18 mouse cellular contexts compared by ENCODE assay signal in the genomic region with DNA sequence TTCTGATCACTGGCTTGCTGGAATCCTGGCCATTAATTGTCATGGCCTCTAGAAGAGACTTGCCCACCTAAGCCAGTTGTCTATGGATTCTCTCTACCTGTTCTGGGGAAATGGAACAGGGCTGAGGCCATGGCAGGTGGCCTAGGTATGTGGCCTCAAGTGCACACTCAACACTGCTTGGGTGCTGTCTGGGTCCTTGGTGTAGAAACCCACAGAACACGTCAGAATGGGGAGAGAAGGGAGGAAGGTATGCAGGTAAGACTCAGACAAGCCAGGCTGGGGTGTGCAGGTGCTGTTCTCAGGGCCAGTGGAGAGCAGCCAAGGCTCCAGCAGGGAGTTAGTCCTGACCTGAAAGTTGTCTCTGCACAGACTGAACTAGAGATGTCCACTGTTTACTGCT. TPM values are rescaled to one million over a fixed set of nuclear protein-coding genes. Genes with fewer than 3 reads are reported as not detected.
DNase-seq lines count a peak whose midpoint lies in the region; ATAC-seq and TF ChIP-seq lines count a peak whose summit lies in the region.
"Had no signal": no experiment of that assay in that cellular context is flagged by ENCODE, and none has a peak within 500 bp of the region (broad histone marks: within the 10 kb centered on the region; RNA-seq: fewer than 3 reads in every experiment).

No protein-coding gene starts in this region.

- no peaks in the 10 kb centered on the region for H3K4me1 ChIP-seq in lung, postnatal 0 days (ENCODE audit: insufficient read depth, low read depth, low read length)

- no peak overlapping the region for H3K9ac ChIP-seq in lung, postnatal 0 days (replicated peaks; ENCODE audit: low read depth)

- 38% methylated on average over 1 of the region's 1 CpGs for WGBS in lung, postnatal 0 days

- no peaks in the 10 kb centered on the region for H3K9me3 ChIP-seq in lung, postnatal 0 days (ENCODE audit: low read length)
- H3K9me3 ChIP-seq: G1E had no signal

- H3K36me3 ChIP-seq in lung, postnatal 0 days (ENCODE audit: insufficient read depth, low read length), result no peaks in the 10 kb centered on the region
- H3K36me3 ChIP-seq: G1E had no signal

- DNase-seq in lung, postnatal 0 days (ENCODE audit: low spot score), result peak; percentile 53
- no peak for DNase-seq in lung, postnatal 14 days
- DNase-seq: adrenal gland, adult 2 months; adrenal gland, adult 8-10 months; adrenal gland, postnatal 10 days; adrenal gland, postnatal 14 days; adrenal gland, postnatal 25 days; adrenal gland, postnatal 36 days; B cell, adult 2 months; cerebellum, adult 11 months; cerebellum, adult 11-12 months; cerebellum, adult 18-20 months; cerebellum, adult 2 months had no signal

- no peak overlapping the region for H3K4me2 ChIP-seq in lung, postnatal 0 days (replicated peaks; ENCODE audit: low read depth, low read length)

- ATAC-seq in lung, postnatal 0 days, result peak; percentile 71
- ATAC-seq: activated CD4-positive, CD25-positive, alpha-beta regulatory T cell, adult 4 months; CD4-positive, CD25-positive, alpha-beta regulatory T cell, adult 4 months; Patski had no signal

- H3K27ac ChIP-seq in lung, postnatal 0 days (ENCODE audit: low read length), result no peak overlapping the region

- H3K4me3 ChIP-seq in lung, postnatal 0 days (ENCODE audit: low read depth, low read length), result no peak overlapping the region

- no peak for TF ChIP-seq EP300 in lung, postnatal 0 days (IDR thresholded peaks at IDR 0.05)

- no peaks in the 10 kb centered on the region for H3K27me3 ChIP-seq in lung, postnatal 0 days (replicated peaks; ENCODE audit: insufficient read depth, low read length)
- H3K27me3 ChIP-seq: CH12.LX, Patski had no signal

- no peak for TF ChIP-seq CTCF in lung, postnatal 0 days (IDR thresholded peaks at IDR 0.05)

RNA-seq across cellular contexts. Expression of a gene that starts 45.5 kb away (rescaled TPM):
- polyA plus RNA-seq in lung, postnatal 0 days (2015; fragmentation: Nextera tagmentation; extraction: Ambion mirVana), result 18.5 and 20.0 TPM in 2 replicates

RNA-seq across cellular contexts. Expression of a gene that starts 50.8 kb away (rescaled TPM):
- polyA plus RNA-seq in lung, postnatal 0 days (2015; fragmentation: Nextera tagmentation; extraction: Ambion mirVana), result 2.6 and 4.0 TPM in 2 replicates
